Mouse (Mus musculus): Measurements from ENCODE around the gene Robo2. TPM values are rescaled to one million over a fixed set of nuclear protein-coding genes. Genes with fewer than 3 reads are reported as not detected.

The Robo2 gene
- polyA plus RNA-seq, 1 experiment from 2014 or later: 42.4 TPM

DNA sequence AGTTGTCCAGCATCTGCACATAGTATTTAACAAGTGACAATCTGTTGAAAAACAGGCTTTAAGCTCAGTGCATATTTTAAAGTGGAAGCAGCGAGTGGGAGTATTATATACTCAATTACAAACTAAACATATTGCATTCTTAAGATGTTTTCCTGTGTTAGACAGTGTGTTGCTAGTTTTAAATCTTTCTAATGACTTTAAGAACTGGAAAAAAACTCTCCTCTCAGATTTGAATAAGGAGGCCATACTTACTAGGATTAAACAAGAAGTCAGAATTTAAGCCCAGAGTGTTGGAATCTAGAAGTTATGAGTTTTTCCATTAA is 453.1 kb downstream of the Robo2 start:
- 0 out of 2 replicates have a peak, but pooled peaks cover 3% of the 10 kb centered on the region for H3K4me1 ChIP-seq (ENCODE audit: control insufficient read depth, insufficient read depth, low read length)
- no peak overlapping the region for H3K4me3 ChIP-seq (ENCODE audit: low read depth, low read length)
- 72% methylated on average over 1 of the region's 1 CpGs for WGBS
- H3K36me3 ChIP-seq (ENCODE audit: control insufficient read depth, insufficient read depth, low read length): no peaks in the 10 kb centered on the region
- no peaks in the 10 kb centered on the region for H3K9me3 ChIP-seq (ENCODE audit: control insufficient read depth, low read depth, low read length)
- no peak overlapping the region for H3K27ac ChIP-seq (ENCODE audit: low read length)
- no peak overlapping the region for H3K9ac ChIP-seq (replicated peaks; ENCODE audit: low read depth, low read length)
- H3K27me3 ChIP-seq (ENCODE audit: control insufficient read depth, insufficient read depth, low read length): no peaks in the 10 kb centered on the region
- no peak for ATAC-seq (ENCODE audit: insufficient number of reproducible peaks, insufficient read depth, low FRiP score, low read depth)
- H3K4me2 ChIP-seq (replicated peaks; ENCODE audit: low read depth, low read length): no peak overlapping the region

DNA sequence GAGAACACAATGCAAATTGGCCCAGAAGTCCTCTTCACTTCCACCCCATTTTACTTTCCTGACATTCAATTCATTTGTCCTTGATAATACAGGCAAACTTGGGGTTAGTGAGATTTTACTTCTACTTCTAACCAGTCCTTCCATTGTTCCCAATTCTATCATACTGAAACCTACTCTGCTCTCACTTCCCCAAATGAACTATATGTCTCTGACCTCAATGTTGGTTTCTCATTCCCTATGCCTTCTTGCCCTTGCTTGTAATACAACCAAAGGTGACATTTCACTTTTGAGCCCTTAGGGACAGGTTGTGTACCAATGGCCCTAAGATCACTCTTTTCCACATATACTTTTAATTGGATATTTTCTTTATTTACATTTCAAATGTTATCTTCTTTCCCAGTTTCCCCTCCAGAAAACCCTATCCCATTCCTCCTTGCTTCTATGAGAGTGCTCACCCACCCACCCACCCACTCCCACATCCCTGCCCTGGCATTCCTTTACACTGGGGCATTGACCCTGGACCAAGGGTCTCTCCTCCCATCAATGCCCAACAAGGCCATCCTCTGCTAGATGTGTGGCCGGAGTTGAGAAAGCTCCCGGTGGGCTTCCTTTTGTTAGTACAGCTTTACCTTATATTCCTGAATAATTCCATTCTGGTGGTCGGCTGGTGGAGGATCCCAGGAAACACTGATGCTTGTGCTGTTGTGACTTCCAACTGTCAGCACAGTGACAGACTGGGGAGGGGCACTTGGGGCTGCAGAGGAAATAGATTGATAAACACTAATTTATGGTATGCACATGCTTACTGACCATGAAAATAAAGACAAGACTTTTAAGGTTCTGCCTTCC is 453.7 kb downstream of the Robo2 start:
- Histone ChIP-seq H3K36me3 (ENCODE audit: control insufficient read depth, insufficient read depth, low read length) (no peaks in the 10 kb centered on the region), H3K27ac (ENCODE audit: low read length) (no peak overlapping the region), H3K27me3 (ENCODE audit: control insufficient read depth, insufficient read depth, low read length) (no peaks in the 10 kb centered on the region), H3K4me1 (ENCODE audit: control insufficient read depth, insufficient read depth, low read length) (no peaks in the 10 kb centered on the region), H3K9ac (replicated peaks; ENCODE audit: low read depth, low read length) (no peak overlapping the region), H3K4me2 (replicated peaks; ENCODE audit: low read depth, low read length) (no peak overlapping the region), H3K9me3 (ENCODE audit: control insufficient read depth, low read depth, low read length) (no peaks in the 10 kb centered on the region), H3K4me3 (ENCODE audit: low read depth, low read length) (no peak overlapping the region)
- ATAC-seq (ENCODE audit: insufficient number of reproducible peaks, insufficient read depth, low FRiP score, low read depth): no peak
- WGBS: 76% methylated on average over 3 of the region's 3 CpGs

DNA sequence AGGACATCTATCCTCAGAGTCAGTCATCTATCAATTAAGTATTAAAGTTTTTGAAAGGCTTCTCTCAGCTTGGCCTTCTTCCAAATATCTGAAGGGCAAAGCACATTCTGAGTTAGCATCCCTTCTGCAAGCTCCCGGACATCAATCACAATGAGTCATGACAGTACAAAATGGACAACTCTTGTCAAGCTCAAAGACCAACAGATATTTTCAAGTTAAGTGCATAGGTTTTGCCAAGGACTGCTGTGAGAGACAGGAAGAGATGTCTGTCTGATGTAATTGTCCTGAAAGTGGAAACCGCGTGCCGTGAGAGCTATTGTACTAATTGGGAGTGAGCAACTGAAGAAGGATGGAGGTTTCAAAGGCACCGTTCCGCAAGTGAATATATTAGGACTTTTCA is 465.5 kb downstream of the Robo2 start:
- no peak overlapping the region for H3K4me3 ChIP-seq (ENCODE audit: low read depth, low read length)
- no peaks in the 10 kb centered on the region for H3K4me1 ChIP-seq (ENCODE audit: control insufficient read depth, insufficient read depth, low read length)
- ATAC-seq (ENCODE audit: insufficient number of reproducible peaks, insufficient read depth, low FRiP score, low read depth): no peak
- no peaks in the 10 kb centered on the region for H3K36me3 ChIP-seq (ENCODE audit: control insufficient read depth, insufficient read depth, low read length)
- H3K27ac ChIP-seq (ENCODE audit: low read length): no peak overlapping the region
- WGBS: 85% methylated on average over 6 of the region's 6 CpGs
- no peak overlapping the region for H3K4me2 ChIP-seq (replicated peaks; ENCODE audit: low read depth, low read length)
- no peaks in the 10 kb centered on the region for H3K9me3 ChIP-seq (ENCODE audit: control insufficient read depth, low read depth, low read length)
- no peaks in the 10 kb centered on the region for H3K27me3 ChIP-seq (ENCODE audit: control insufficient read depth, insufficient read depth, low read length)
- H3K9ac ChIP-seq (replicated peaks; ENCODE audit: low read depth, low read length): no peak overlapping the region

DNA sequence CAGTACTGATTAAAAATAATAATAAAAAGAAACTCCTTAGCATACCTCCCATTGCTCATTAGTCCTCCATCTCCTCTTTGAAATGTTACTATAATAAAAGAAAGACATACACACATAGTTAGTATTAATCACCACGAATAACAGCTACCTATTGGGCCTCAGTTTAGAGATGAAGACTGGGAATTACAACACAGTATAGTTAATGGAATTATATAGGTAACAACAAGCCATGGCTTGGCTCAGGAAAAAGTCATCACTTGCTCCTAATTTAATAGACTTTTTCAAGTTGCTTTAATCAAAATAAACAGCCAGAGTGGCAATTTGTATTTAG is 471.4 kb downstream of the Robo2 start:
- H3K36me3 ChIP-seq (ENCODE audit: control insufficient read depth, insufficient read depth, low read length): no peaks in the 10 kb centered on the region
- H3K9ac ChIP-seq (replicated peaks; ENCODE audit: low read depth, low read length): no peak overlapping the region
- no peaks in the 10 kb centered on the region for H3K9me3 ChIP-seq (ENCODE audit: control insufficient read depth, low read depth, low read length)
- no peak overlapping the region for H3K27ac ChIP-seq (ENCODE audit: low read length)
- H3K27me3 ChIP-seq (ENCODE audit: control insufficient read depth, insufficient read depth, low read length): no peaks in the 10 kb centered on the region
- no peak for ATAC-seq (ENCODE audit: insufficient number of reproducible peaks, insufficient read depth, low FRiP score, low read depth)
- no peaks in the 10 kb centered on the region for H3K4me1 ChIP-seq (ENCODE audit: control insufficient read depth, insufficient read depth, low read length)
- H3K4me3 ChIP-seq (ENCODE audit: low read depth, low read length): no peak overlapping the region
- WGBS: 65% methylated on average over 1 of the region's 1 CpGs
- H3K4me2 ChIP-seq (replicated peaks; ENCODE audit: low read depth, low read length): no peak overlapping the region

DNA sequence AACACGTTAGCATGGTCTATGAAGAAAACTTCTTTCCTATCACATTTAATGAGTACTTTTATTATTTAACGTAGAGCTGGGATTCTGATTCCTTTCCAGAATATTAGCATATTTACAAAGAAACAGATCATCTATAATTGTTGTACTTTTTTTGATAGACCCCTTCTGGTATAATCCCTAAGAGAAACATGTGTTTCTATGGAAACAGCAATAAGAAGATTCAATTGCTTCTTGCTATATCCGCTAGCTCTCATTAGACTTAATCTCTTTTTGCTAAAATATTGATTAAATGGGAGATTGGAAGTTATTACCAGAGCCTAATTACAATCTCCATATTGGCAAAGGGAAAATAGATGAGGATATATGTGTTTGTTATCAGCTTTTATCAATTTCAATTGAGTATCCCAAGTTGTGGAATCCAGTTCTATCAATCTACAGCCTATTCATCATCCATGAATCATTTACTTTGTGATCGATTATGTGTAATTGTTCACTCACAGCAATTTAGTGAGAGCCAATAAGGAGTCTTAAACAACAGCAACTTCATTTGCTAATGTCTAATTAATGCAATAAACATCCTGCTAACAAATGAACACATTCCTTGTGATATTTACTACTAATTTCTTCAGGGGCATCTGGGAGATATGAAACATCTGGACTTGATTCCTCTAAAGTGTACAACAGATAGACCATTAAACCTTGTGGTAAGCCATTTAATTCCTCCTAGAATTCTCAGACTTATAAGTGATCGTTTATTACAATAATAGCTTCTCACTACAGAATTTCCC is 472.0 kb downstream of the Robo2 start:
- ATAC-seq (ENCODE audit: insufficient number of reproducible peaks, insufficient read depth, low FRiP score, low read depth): no peak
- no peaks in the 10 kb centered on the region for H3K4me1 ChIP-seq (ENCODE audit: control insufficient read depth, insufficient read depth, low read length)
- H3K9me3 ChIP-seq (ENCODE audit: control insufficient read depth, low read depth, low read length): no peaks in the 10 kb centered on the region
- 80% methylated on average over 5 of the region's 5 CpGs for WGBS
- no peak overlapping the region for H3K4me3 ChIP-seq (ENCODE audit: low read depth, low read length)
- H3K27me3 ChIP-seq (ENCODE audit: control insufficient read depth, insufficient read depth, low read length): no peaks in the 10 kb centered on the region
- H3K27ac ChIP-seq (ENCODE audit: low read length): no peak overlapping the region
- H3K36me3 ChIP-seq (ENCODE audit: control insufficient read depth, insufficient read depth, low read length): no peaks in the 10 kb centered on the region
- no peak overlapping the region for H3K4me2 ChIP-seq (replicated peaks; ENCODE audit: low read depth, low read length)
- H3K9ac ChIP-seq (replicated peaks; ENCODE audit: low read depth, low read length): no peak overlapping the region

DNA sequence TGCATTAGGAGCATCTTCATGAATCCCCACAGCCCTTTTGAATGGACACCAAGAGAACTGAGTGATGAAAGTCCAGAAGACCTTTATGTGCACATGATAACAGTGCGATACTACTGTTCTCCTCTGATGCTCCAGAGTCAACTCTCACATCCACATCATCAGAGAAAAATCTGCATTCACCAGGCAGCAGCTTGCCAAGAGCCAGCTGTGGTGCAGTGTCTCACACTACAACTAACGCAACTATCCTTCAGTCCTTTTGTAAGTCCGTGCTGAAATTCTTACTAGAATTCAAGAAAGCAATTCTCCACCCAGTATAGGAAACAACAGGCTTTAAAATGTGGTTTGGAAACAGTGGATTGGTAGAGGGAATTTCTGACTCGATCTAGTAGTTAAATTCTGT is 481.3 kb downstream of the Robo2 start:
- no peaks in the 10 kb centered on the region for H3K27me3 ChIP-seq (ENCODE audit: control insufficient read depth, insufficient read depth, low read length)
- no peak overlapping the region for H3K4me2 ChIP-seq (replicated peaks; ENCODE audit: low read depth, low read length)
- no peak overlapping the region for H3K4me3 ChIP-seq (ENCODE audit: low read depth, low read length)
- H3K9ac ChIP-seq (replicated peaks; ENCODE audit: low read depth, low read length): no peak overlapping the region
- H3K36me3 ChIP-seq (ENCODE audit: control insufficient read depth, insufficient read depth, low read length): no peaks in the 10 kb centered on the region
- WGBS: 84% methylated on average over 4 of the region's 4 CpGs
- no peak overlapping the region for H3K27ac ChIP-seq (ENCODE audit: low read length)
- no peaks in the 10 kb centered on the region for H3K4me1 ChIP-seq (ENCODE audit: control insufficient read depth, insufficient read depth, low read length)
- ATAC-seq (ENCODE audit: insufficient number of reproducible peaks, insufficient read depth, low FRiP score, low read depth): no peak
- H3K9me3 ChIP-seq (ENCODE audit: control insufficient read depth, low read depth, low read length): no peaks in the 10 kb centered on the region

DNA sequence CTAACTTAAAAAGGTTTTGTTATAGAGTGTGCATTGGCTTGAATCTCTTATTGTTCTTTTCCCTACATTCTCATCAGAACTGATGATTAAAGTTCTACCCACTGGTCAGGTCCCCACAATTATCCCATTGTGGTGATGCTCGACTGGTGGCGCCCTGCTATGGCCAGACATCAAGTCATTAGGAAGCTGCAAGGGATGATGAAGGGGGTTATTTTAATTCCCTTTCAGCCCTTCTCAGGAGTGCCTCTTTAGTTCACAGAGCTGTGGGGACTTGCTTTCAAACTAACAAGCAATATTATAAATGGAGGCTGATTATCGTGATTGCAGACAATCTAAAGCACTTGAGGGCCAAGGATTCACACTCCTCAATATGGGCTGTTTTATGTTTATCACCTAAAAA is 484.1 kb downstream of the Robo2 start:
- Histone ChIP-seq H3K27me3 (ENCODE audit: control insufficient read depth, insufficient read depth, low read length) (no peaks in the 10 kb centered on the region), H3K9me3 (ENCODE audit: control insufficient read depth, low read depth, low read length) (no peaks in the 10 kb centered on the region), H3K27ac (ENCODE audit: low read length) (no peak overlapping the region), H3K4me1 (ENCODE audit: control insufficient read depth, insufficient read depth, low read length) (no peaks in the 10 kb centered on the region), H3K4me3 (ENCODE audit: low read depth, low read length) (no peak overlapping the region), H3K36me3 (ENCODE audit: control insufficient read depth, insufficient read depth, low read length) (no peaks in the 10 kb centered on the region), H3K9ac (replicated peaks; ENCODE audit: low read depth, low read length) (no peak overlapping the region), H3K4me2 (replicated peaks; ENCODE audit: low read depth, low read length) (no peak overlapping the region)
- no peak for ATAC-seq (ENCODE audit: insufficient number of reproducible peaks, insufficient read depth, low FRiP score, low read depth)
- 78% methylated on average over 3 of the region's 3 CpGs for WGBS

DNA sequence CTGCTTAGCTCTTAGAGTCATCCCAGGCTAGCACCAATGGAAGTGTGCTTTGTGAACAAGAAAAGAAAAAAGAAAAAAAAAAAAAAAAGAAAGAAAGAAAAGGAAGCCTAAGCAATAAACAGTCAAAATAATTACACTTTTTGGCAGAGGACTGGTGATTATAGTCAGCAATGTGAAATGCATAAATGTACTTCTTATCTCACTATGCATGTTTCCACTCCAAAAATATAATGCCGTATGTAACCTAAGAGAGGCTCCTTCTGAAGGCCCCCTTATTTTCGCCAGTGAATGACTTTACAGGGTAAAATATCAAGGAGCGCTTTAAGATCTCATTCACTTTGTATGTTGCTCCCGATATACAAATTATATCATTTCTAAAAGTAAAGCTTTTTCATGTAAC is 496.2 kb downstream of the Robo2 start:
- Histone ChIP-seq H3K27ac (ENCODE audit: low read length) (no peak overlapping the region), H3K27me3 (ENCODE audit: control insufficient read depth, insufficient read depth, low read length) (no peaks in the 10 kb centered on the region), H3K9ac (replicated peaks; ENCODE audit: low read depth, low read length) (no peak overlapping the region), H3K36me3 (ENCODE audit: control insufficient read depth, insufficient read depth, low read length) (no peaks in the 10 kb centered on the region), H3K9me3 (ENCODE audit: control insufficient read depth, low read depth, low read length) (no peaks in the 10 kb centered on the region), H3K4me3 (ENCODE audit: low read depth, low read length) (no peak overlapping the region), H3K4me2 (replicated peaks; ENCODE audit: low read depth, low read length) (no peak overlapping the region), H3K4me1 (ENCODE audit: control insufficient read depth, insufficient read depth, low read length) (no peaks in the 10 kb centered on the region)
- 93% methylated on average over 4 of the region's 4 CpGs for WGBS
- ATAC-seq (ENCODE audit: insufficient number of reproducible peaks, insufficient read depth, low FRiP score, low read depth): no peak

Measured in stomach, embryonic 14.5 days (tissue).